Mouse (Mus musculus) left cerebral cortex, postnatal 10 days (tissue): ENCODE measurements around the gene Hapln4. TPM values are rescaled to one million over a fixed set of nuclear protein-coding genes. Genes with fewer than 3 reads are reported as not detected.
"Not testable (repeated sequence)": the region's sequence is repeated elsewhere in the genome, so short reads cannot be mapped to it uniquely, and the experiment has no call there.

Source experiments
- DNase-seq, 2 experiments: peaks; one replicate each; pipeline ENCODE4 v3.0.0; 2021 to 2022; ENCODE audit warnings: low spot score in 2 of 2, mixed read lengths in 1 of 2; ENCODE audit errors: extremely low spot score in 1 of 2
- intact Hi-C: fragments of 180-260 bp; cut with DNase I; formaldehyde crosslinking; loops from one replicate; pipeline ENCODE4 v1.15.1; 2025
- total RNA-seq, 2 experiments: library from RNA; stranded (reverse); gene quantifications; 2 replicates each; pipeline ENCODE4 v1.2.3; 2021

Gene Hapln4
- total RNA-seq: 1 to 10 TPM; 3.0 to 6.5 TPM

DNA sequence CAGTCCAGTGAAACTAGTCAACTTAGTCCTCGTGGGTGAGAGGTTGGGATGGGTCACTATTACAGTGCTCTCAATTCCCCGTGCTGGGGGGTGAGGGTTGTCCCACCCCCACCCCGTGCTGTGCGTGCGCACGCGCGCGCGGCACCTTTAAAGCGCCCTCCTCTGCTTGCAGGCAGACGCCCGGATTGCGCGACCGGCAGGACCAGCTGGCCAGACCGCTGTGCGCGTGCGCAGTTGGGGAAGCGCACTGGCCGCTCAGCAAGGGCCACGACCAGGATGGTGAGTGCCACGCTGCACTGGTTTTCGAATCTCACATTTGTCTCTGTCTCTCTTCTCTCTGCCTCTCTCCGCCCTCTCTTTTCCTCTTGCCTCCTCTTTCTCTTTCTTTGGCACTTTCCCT lies at the start of gene Hapln4:
Hapln4 (plus strand) TSS at position 173 of the 400 bp plus-strand sequence.
- DNase-seq: peak in 1 of 2 experiments; percentile 70
- intact Hi-C loops: no loop called here

DNA sequence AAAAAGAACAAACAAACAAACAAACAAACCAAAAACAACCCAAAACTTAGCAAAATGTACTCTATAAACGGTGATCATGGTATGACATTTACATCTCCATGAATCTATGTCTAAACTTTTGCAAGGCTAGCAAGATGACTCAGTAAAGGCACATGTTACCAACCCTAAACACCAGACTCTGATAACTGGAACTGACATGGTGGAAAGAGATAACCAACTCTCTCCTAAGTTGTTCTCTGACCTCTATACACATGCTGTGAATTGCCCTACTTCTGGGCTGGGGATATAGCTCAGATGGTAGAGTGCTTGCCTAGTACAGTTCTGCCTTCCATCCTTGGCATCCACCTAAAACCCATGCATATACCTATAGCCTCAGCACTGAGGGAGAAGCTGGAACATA lies 45.3 kb upstream of the Hapln4 start:
- DNase-seq: no peak
- intact Hi-C loops: no loop called here

DNA sequence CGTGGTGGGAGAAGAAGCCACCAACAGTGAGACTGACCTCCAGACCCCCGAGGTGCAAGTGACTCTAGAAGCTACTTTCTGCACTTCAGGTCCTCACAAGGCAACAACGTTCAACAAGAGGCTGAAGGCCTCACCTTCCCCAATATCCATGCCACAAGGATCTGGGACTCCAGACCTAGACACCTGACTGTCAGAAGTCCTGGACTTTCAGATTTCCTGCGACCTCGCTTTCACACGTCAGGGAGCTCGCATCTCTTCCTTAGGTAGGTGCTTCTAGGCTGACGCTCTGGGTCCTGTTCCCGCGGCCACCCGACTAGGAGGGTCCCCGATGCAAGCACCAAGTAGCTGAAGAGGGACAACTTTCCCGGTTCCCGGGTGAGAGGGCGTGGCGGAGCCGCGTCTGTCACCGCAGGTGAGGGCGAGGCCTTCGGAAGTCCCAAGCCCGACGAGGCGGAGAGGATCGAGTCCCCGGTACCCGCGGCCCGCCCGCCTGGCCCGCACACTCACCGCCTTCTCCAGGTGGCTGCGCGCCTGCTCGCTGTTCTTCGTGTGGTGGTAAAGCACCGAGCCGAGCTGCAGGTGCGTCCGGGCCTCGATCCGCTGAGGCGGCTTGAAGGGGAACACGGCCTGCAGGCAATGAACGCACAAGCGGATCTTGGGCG lies 41.2 kb upstream of the Hapln4 start:
- intact Hi-C loops: no loop called here
- DNase-seq: peak in 1 of 2 experiments; percentile 53

DNA sequence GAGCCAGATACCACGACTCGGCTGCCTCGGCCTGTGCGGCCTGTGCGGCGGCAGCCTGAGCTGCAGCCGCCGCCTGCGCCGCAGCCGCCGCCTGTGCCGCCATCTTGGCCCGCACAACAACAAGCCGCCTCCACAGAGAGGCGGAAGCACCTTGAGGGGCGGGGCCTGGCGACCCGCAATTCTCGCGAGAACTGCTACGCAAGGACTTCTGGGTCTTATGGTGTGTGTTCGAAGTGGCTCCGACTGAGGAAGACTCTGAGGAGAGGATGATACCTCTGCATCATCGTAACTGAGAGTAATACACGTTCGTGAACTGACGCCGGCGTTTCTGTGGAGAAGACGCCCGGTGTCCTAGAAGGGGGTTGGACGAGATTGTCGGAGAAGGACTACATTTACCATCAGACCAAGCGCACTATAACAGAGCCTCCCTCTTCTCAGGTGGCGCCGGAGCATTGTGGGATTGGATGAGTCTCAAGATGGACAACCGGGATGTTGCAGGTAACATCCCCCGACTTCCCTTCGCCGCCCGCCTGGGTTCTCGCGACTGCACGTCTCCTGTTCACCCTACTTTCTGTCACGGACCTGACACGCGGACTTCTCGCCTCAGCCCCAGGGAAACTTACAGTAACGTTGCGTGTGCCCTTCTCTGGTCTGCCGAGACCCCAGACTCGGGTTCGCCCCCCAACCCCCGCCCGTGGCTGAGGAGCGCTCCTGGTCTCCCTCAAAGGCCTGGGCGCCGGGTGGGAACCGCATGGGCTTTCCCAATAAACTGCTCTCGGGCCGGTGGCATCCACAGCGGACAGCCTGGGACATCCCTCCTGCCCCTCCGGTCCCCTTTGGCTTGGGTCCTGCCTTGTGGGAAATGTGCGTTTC lies 40.4 kb upstream of the Hapln4 start, which contains the start of the genes Mau2 and Sugp1:
Mau2 (minus strand) TSS at position 152 of the 873 bp plus-strand sequence.
Sugp1 (plus strand) TSS at position 231 of the 873 bp plus-strand sequence.
- intact Hi-C loops: no loop called here
- peak; percentile 91 to 97 for DNase-seq

DNA sequence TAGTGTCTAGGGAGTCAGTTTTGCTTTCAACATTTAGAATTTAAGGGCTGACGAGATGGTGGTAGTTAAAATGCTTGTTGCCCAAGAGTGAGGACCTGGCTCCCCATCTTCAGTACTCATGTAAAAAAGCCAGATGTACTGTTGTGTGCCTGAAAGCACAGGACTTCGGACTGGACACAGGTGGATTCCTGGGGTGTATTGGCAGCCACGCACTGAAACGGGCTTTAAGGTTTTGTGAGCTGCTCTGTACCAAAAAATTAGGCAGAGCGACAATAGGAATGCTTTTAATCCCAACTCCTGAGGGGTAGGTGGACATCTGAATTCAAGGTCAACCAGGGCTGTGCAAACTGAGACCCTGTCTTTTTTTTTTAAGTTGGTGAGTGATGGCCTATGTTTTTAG lies 39.3 kb upstream of the Hapln4 start:
- no peak for DNase-seq
- intact Hi-C loops: no loop called here

DNA sequence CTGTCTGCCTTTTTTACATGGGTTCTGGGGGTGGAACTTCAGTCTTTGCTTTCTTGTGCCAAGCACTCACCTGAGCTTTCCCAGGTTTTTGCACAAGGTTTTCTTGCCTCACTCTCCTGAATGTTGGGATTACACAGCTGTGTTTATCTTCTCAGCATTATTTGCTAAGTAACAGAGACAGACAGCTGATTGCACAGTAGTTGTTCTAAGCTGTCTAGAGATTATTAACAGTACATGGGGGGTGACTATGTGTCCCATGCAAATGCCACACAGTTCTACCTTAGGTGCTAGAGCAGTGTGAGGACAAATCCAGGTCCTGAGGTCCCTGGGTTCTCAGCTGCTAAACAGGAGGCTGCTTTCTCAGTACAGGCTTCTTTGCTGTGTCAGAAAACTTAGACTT lies 33.6 kb upstream of the Hapln4 start:
- intact Hi-C loops: no loop called here
- DNase-seq: no peak

DNA sequence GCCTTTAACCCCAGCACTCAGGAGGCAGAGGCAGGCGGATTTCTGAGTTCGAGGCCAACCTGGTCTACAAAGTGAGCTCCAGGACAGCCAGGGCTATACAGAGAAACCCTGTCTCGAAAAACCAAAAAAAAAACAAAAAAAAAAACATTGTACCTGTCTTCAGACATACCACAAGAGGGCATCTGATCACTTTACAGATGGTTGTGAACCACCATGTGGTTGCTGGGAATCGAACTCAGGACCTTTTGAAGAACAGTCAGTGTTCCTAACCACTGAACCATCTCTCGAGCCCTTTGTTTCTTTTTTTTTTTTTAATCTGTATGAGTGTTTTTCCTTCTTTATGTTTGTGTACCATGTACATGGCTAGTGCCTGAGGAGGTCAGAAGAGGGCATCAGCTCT lies 32.8 kb upstream of the Hapln4 start:
- DNase-seq, intact Hi-C loops: not testable (repeated sequence)

DNA sequence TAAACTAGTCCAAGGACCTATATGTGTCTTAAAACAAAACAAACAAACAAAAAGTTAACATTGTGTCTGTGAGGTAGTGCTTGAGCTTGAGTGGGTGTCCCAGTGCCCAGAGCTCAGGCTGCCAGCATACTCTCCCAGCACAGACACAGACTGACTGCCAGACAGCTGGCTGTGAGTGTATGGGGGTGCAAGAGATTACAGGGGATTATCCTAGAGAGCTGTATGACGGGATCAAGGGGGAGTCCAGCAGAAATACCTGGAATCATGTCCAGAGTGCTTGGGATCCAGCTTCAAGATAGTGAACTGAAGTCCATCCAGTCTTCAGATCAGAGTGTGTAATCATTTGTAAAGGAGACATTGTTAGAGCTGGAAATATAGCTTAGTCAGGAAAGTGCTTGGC lies 25.5 kb upstream of the Hapln4 start:
- intact Hi-C loops: no loop called here
- DNase-seq: no peak

DNA sequence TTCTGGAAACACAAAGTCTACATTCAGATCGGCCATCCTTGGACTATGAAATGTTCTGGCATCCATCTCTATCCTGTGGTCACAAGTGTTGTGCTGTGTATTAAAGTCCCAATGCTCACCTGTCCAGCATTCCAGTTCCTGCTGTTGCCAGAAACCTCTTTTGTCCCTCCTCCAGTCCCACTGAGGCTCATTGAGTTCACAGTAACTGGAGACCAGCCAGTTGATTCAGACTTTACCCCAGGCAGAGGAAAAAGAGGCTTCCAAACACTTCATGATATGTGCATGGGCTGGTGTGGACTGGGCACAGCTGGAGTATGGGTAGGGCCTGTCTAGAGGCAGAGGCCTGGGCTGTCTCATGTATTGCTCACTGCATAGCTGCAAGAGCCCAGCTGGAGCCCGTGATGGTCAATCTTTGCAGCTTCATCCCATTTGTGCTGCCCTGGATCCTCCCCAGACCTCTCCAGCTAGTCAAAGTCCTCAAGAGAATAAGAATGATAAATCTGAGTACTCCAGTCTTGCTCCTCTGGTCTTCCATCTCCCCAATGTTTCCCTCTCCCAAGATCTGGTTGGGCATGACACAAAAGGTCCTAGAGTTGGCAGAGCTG lies 11.3 kb upstream of the Hapln4 start:
- DNase-seq: no peak
- intact Hi-C loops: no loop called here

DNA sequence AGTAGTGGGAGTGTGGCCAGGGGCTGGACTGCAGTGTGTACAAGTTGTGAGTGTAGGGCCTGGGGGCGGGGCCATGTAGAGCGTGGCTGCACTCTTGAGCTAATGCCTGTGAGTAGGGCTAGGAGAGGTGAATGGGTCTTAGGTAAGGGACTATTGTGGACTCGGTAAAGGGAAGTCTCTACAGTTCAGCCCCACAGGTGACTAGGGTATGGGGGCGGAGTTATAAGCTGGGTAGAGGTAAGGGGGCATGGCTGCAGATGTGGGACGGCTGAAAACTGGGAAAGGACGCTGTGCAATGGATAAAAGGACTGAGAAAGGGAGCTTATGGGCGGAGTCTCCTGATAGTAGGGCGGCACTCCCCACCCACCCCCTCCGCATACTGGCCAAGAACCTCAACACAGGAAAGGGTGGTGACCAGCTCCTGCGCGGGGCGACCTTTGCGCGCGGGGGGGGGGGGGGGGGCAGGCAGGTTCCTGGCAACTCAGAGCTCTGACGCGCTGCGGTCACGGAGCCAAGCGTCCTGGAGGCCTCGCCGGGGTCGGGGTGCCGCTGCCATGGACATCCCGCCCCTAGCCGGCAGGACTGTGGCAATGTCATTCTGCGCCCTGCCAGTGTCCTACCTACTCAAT lies 10.7 kb upstream of the Hapln4 start, which contains the start of gene Tm6sf2:
Tm6sf2 (plus strand) TSS at position 484 of the 629 bp plus-strand sequence.
- DNase-seq: peak in 1 of 2 experiments; percentile 54
- intact Hi-C loops: no loop called here

DNA sequence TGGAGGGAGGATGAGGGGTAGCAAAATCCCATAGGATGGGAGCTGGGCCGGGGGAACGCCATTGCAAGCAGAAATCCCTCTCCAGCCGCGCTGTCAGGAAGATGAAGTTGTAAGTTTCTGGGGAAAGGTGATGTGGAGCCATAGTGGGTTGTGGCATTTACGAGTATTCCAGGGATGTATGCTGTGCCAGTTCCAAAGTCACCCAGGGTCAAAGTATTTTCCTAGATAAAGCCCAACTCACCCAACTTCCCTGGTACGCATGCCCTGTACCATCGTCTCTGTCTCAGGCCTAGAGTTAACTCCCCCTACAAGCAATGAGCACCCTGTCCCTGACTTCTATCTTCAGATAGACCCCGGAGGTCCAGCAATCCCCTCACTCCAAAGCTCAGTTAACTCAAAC lies 10.1 kb upstream of the Hapln4 start:
- DNase-seq: no peak
- intact Hi-C loops: no loop called here

DNA sequence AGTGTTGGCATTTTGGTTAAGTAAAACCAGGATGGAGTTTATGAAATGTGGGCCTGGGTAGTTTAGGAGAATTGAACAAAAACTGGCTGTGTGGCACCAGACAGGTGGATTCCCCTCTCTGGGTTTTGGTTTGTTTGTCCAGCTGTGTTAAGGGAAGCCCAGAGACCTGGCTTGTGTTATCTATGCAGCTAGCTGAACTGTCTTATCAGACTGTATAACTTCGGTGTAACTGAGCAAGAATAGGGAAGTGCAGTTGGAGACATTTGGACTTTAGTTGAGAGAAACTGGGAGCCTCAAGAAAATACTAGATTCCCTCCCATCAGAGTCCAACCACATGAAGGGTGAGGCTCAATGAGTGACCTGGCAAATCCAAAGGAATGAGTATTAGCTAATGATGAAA lies 9.6 kb upstream of the Hapln4 start:
- intact Hi-C loops: no loop called here
- DNase-seq: no peak

DNA sequence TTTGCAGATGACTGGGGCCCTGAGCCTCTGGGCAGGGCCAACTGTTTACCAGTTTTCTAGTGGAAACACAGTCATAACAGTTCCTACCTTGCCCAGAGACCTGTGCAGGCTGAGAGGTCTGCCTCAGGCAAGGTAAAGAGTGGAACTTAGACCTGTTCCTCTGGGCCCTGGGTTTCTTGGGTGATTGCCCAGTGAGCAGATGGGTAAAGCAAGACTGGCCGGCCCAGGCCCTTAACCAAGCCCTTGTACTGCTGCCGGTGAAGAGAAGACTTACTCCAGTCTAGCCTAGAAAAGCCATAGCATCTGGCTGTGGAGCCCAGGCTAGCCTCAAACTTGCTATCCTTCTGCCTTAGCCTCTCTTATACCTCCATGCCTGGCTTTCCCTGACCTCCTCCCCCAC lies 1.3 kb upstream of the Hapln4 start:
- intact Hi-C loops: no loop called here
- DNase-seq: no peak

DNA sequence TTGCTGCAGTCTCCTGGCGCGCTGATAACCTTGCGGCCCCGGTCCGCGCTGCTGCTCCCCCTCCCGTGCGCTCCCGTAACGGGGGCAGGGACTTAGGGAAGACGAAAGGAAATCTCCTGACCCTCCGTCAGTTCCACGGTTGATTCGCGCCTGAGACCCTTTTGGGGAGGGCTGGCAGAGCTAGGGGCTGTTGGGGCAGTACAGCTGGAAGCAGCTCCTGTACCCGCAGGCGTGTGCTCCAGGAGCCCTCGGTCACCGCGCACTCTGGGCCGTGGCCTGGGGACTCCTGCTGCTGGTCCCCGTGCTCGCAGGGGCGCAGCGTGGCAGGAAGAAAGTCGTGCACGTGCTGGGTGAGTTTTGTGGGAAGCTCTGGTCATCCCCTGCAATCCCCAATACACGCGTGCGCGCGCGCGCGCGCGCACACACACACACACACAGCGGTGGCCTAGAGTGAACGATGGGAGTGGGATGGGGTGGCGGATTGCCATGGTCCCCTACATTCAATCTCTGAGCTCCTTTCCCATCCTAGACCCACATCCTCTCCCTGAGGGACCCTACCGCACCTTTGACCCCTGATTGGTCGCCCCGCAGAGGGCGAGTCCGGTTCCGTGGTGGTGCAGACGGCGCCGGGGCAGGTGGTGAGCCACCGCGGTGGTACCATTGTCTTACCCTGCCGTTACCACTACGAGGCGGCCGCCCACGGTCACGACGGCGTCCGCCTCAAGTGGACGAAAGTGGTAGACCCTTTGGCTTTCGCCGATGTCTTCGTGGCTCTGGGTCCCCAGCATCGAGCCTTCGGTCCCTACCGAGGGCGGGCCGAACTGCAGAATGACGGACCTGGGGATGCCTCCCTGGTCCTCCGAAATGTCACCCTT lies 1.2 kb downstream of the Hapln4 start:
- DNase-seq: peak in 1 of 2 experiments; percentile 47
- intact Hi-C loops: loop anchor here (5.0 kb wide), 1 partner anchor 83 kb away; no protein-coding TSS in a partner anchor

DNA sequence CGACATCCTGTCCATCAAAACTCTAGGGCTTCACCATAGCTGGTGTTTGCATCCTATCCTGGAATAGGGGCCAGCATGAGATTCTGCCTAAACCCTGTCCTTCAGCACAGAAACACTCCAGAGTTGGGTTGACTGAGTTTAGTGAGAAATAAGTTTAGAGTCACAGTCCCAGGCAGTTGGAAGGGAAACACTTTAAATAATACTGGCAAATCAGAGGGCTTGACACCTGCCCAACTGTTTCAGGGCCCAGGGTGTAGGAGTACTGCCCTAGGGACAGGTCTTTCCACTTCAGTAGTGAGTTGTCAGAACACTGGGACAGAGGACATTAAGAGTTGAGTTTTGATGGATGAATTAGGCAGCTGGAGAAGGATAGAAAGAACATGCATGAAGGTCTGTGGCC lies 2.9 kb downstream of the Hapln4 start:
- DNase-seq: no peak
- intact Hi-C loops: loop anchor here (5.0 kb wide), 1 partner anchor 81 kb away; no protein-coding TSS in a partner anchor

DNA sequence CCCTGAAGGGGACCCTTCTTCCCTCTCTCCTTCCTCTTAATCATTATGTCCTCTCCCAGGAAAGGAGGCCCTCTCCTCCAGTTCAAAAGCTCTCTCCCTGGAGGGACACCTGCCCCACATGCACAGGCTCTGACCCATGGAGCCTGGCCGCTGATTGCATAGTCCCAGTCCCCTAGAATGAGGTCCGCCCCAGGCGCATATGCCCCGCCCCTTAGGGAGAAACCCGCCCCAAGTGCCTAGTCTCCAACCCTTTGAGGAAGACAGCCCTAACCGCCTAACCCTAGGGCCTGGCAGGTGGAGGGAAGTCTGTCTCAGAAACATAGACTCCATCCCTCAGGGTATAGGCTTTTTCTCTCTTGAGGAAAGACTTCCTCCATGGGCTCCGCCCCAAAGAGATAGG lies 4.0 kb downstream of the Hapln4 start:
- intact Hi-C loops: loop anchor here (5.0 kb wide), 1 partner anchor 80 kb away; no protein-coding TSS in a partner anchor
- DNase-seq: peak in 1 of 2 experiments; percentile 40

DNA sequence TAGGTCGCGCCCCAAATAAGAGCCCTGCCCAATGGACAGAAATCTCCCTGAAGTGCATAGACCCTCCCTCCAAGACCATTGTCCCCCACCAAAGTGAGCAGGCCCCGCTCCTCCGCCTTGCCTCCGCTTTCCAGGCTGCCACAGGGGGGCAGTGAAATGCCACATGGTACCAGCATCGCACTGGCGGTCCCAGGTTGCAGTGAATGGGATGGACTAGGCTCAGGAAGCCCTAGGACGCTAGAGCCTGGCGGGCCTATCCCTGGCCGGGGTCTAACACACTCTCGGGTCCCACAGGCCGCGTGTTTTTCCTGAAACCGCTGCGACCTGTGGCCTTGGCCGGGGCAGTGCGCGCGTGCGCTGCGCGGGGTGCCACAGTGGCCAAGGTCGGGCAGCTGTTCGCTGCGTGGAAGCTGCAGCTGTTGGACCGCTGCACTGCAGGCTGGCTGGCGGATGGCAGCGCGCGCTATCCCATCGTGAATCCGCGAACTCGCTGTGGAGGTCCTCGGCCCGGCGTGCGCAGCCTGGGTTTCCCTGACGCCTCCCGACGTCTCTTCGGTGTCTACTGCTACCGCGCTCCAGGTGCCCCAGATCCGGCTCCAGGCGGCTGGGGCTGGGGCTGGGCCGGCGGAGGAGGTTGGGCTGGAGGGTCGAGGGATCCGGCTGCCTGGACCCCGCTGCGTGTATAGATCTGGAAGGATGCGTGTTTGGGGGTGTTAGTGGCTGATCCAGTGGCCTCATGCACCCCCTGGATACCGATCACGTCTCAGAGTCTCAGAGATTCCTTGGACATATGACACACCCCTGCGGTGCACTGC lies 4.8 kb downstream of the Hapln4 start:
- peak; percentile 66 to 77 for DNase-seq
- intact Hi-C loops: loop anchor here (5.0 kb wide), 1 partner anchor 79 kb away; no protein-coding TSS in a partner anchor
